ENCODE assay signal across 16 mouse cellular contexts in genomic region chr13:60133716-60134438, GRCm38 (mm10). TPM values are rescaled to one million over a fixed set of nuclear protein-coding genes. Genes with fewer than 3 reads are reported as not detected.
DNase-seq lines count a peak whose midpoint lies in the region; ATAC-seq lines count a peak whose summit lies in the region.
"Had no signal": no experiment of that assay in that cellular context is flagged by ENCODE, and none has a peak within 500 bp of the region (broad histone marks: within the 10 kb centered on the region; RNA-seq: fewer than 3 reads in every experiment).

No protein-coding gene starts in this region.

- no peaks in the 10 kb centered on the region for H3K36me3 ChIP-seq in heart, embryonic 10.5 days
- no peaks in the 10 kb centered on the region for H3K36me3 ChIP-seq in neural tube, embryonic 11.5 days (ENCODE audit: control insufficient read depth, insufficient read depth, low read length)
- H3K36me3 ChIP-seq in hindbrain, embryonic 13.5 days = no peaks in the 10 kb centered on the region
- no peaks in the 10 kb centered on the region for H3K36me3 ChIP-seq in neural tube, embryonic 14.5 days (ENCODE audit: control insufficient read depth, insufficient read depth, low read length)
- H3K36me3 ChIP-seq: heart, embryonic 15.5 days; limb, embryonic 15.5 days; lung, embryonic 15.5 days had no signal

- H3K27ac ChIP-seq in heart, embryonic 10.5 days = no peak overlapping the region
- 0 out of 2 replicates have a peak overlapping the region, but pooled peaks have one; percentile 5 for H3K27ac ChIP-seq in neural tube, embryonic 11.5 days (ENCODE audit: low read depth, low read length)
- no peak overlapping the region for H3K27ac ChIP-seq in hindbrain, embryonic 13.5 days
- no peak overlapping the region for H3K27ac ChIP-seq in neural tube, embryonic 14.5 days (ENCODE audit: low read depth, low read length)
- H3K27ac ChIP-seq: heart, embryonic 15.5 days; limb, embryonic 15.5 days; lung, embryonic 15.5 days had no signal

- 0 out of 2 replicates have a peak, but pooled peaks cover 2% of the 10 kb centered on the region for H3K4me1 ChIP-seq in heart, embryonic 10.5 days
- H3K4me1 ChIP-seq in neural tube, embryonic 11.5 days (ENCODE audit: control insufficient read depth, insufficient read depth, low read length) = peaks cover 21% of the 10 kb centered on the region
- H3K4me1 ChIP-seq in hindbrain, embryonic 13.5 days (replicated peaks) = peaks cover 10% of the 10 kb centered on the region
- no peaks in the 10 kb centered on the region for H3K4me1 ChIP-seq in neural tube, embryonic 14.5 days (ENCODE audit: control insufficient read depth, insufficient read depth, low read length)
- H3K4me1 ChIP-seq: heart, embryonic 15.5 days; lung, embryonic 15.5 days had no signal

- H3K27me3 ChIP-seq in heart, embryonic 10.5 days (ENCODE audit: insufficient read depth, poor library complexity, severe bottlenecking) = no peaks in the 10 kb centered on the region
- H3K27me3 ChIP-seq in neural tube, embryonic 11.5 days (ENCODE audit: control insufficient read depth, insufficient read depth, low read length) = no peaks in the 10 kb centered on the region
- H3K27me3 ChIP-seq in hindbrain, embryonic 13.5 days = peaks cover 17% of the 10 kb centered on the region
- H3K27me3 ChIP-seq in neural tube, embryonic 14.5 days (ENCODE audit: control insufficient read depth, insufficient read depth, low read length) = no peaks in the 10 kb centered on the region
- H3K27me3 ChIP-seq: heart, embryonic 15.5 days; limb, embryonic 15.5 days; lung, embryonic 15.5 days had no signal

- 65% methylated on average over 10 of the region's 10 CpGs for WGBS in heart, embryonic 10.5 days
- 21% methylated on average over 10 of the region's 10 CpGs for WGBS in neural tube, embryonic 11.5 days
- WGBS in hindbrain, embryonic 13.5 days = 27% methylated on average over 10 of the region's 10 CpGs
- 10% methylated on average over 10 of the region's 10 CpGs for WGBS in neural tube, embryonic 14.5 days

- H3K4me3 ChIP-seq in heart, embryonic 10.5 days = no peak overlapping the region
- no peak overlapping the region for H3K4me3 ChIP-seq in neural tube, embryonic 11.5 days (ENCODE audit: low read depth, low read length)
- H3K4me3 ChIP-seq in hindbrain, embryonic 13.5 days = no peak overlapping the region
- no peak overlapping the region for H3K4me3 ChIP-seq in neural tube, embryonic 14.5 days (ENCODE audit: low read depth, low read length)
- H3K4me3 ChIP-seq: heart, embryonic 15.5 days; limb, embryonic 15.5 days; lung, embryonic 15.5 days had no signal

- peak; percentile 84 for ATAC-seq in neural tube, embryonic 11.5 days (ENCODE audit: insufficient read depth, low FRiP score, low TSS enrichment)
- ATAC-seq in hindbrain, embryonic 13.5 days (ENCODE audit: low FRiP score) = peak; percentile 24; the same call in 1 of the 2 replicates
- peak; percentile 61 for ATAC-seq in neural tube, embryonic 14.5 days (ENCODE audit: low read depth)

- peak; percentile 47 for DNase-seq in heart, embryonic 10.5 days (ENCODE audit: low spot score)
- DNase-seq in heart, adult 18-20 months = no peak
- peak; percentile 65 for DNase-seq in neural tube, embryonic 11.5 days (ENCODE audit: low spot score)
- DNase-seq in neural tube, embryonic 10.5 days (ENCODE audit: extremely low spot score, low spot score) = no peak
- no peak for DNase-seq in right cerebral cortex, postnatal 14 days
- DNase-seq in frontal cortex, postnatal 36 days (ENCODE audit: low spot score in 2 of 2) = no peak
- DNase-seq: adrenal gland, adult 8-10 months; cerebellum, adult 8-10 months; gastrocnemius, postnatal 25 days; kidney, postnatal 14 days had no signal

- no peak overlapping the region for H3K9ac ChIP-seq in neural tube, embryonic 11.5 days (ENCODE audit: low read length)
- no peak overlapping the region for H3K9ac ChIP-seq in hindbrain, embryonic 13.5 days
- H3K9ac ChIP-seq in neural tube, embryonic 14.5 days (replicated peaks; ENCODE audit: low read depth, low read length) = no peak overlapping the region
- H3K9ac ChIP-seq: heart, embryonic 15.5 days; limb, embryonic 15.5 days; lung, embryonic 15.5 days had no signal

- no peaks in the 10 kb centered on the region for H3K9me3 ChIP-seq in heart, embryonic 10.5 days
- H3K9me3 ChIP-seq in neural tube, embryonic 11.5 days (ENCODE audit: control insufficient read depth, low read length) = no peaks in the 10 kb centered on the region
- no peaks in the 10 kb centered on the region for H3K9me3 ChIP-seq in hindbrain, embryonic 13.5 days
- no peaks in the 10 kb centered on the region for H3K9me3 ChIP-seq in neural tube, embryonic 14.5 days (ENCODE audit: control insufficient read depth, low read length)
- H3K9me3 ChIP-seq: heart, embryonic 15.5 days; limb, embryonic 15.5 days; lung, embryonic 15.5 days had no signal

- H3K4me2 ChIP-seq in neural tube, embryonic 11.5 days (ENCODE audit: low read depth) = no peak overlapping the region
- H3K4me2 ChIP-seq in hindbrain, embryonic 13.5 days = no peak overlapping the region
- no peak overlapping the region for H3K4me2 ChIP-seq in neural tube, embryonic 14.5 days (ENCODE audit: low read depth, low read length)
- H3K4me2 ChIP-seq: heart, embryonic 15.5 days; limb, embryonic 15.5 days; lung, embryonic 15.5 days had no signal

RNA-seq across cellular contexts. Expression of gene Gas1, which starts 43.3 kb away (rescaled TPM):
- 27.4 and 71.7 TPM in 2 replicates for polyA plus RNA-seq in heart, embryonic 10.5 days (2016; fragmentation: Nextera tagmentation; extraction: Ambion mirVana)
- total RNA-seq in heart, adult 18-20 months (2021) = 10 to 100 TPM; 23.9 to 26.0 TPM
- polyA plus RNA-seq in neural tube, embryonic 11.5 days (2014; fragmentation: Nextera tagmentation; extraction: Ambion mirVana) = 168 and 192 TPM in 2 replicates
- 17.0 and 19.1 TPM in 2 replicates for polyA plus RNA-seq in hindbrain, embryonic 13.5 days (2015; fragmentation: Nextera tagmentation; extraction: Ambion mirVana)
- 11.5 and 15.7 TPM in 2 replicates for polyA plus RNA-seq in neural tube, embryonic 14.5 days (2014; fragmentation: Nextera tagmentation; extraction: Ambion mirVana)
- total RNA-seq: megakaryocyte progenitor cell, adult 5-6 weeks had no signal

Comparison
In these comparisons a context has a peak if more than half of its experiments do, and no peak if none do; other contexts are left out.
1. DNase-seq: peak in heart, embryonic 10.5 days (single experiment) and neural tube, embryonic 11.5 days (single experiment); none in heart, adult 18-20 months (0 of 2), neural tube, embryonic 10.5 days (single experiment), right cerebral cortex, postnatal 14 days (single experiment) and frontal cortex, postnatal 36 days (0 of 2).
2. ATAC-seq: peak in every context shown above with its lines; median percentile 84 in neural tube, embryonic 11.5 days; 61 in neural tube, embryonic 14.5 days; 24 in hindbrain, embryonic 13.5 days.